Mouse (Mus musculus) stomach, postnatal 0 days (tissue): ENCODE results near the gene Grk1. TPM values are rescaled to one million over a fixed set of nuclear protein-coding genes. Genes with fewer than 3 reads are reported as not detected.

Experiments
- ATAC-seq: fragments of 200-750 bp; cut with Nextera tagmentation; 2 replicates; pipeline ENCODE4 v1.8.0; 2017; ENCODE audit not compliant: low FRiP score, low TSS enrichment
- DNase-seq: peaks from one replicate; pipeline ENCODE4 v3.0.0-alpha.2; 2016; ENCODE audit warnings: low spot score
- H3K27ac ChIP-seq: fragments of 300-500 bp; sonication (generic); replicated peaks from 2 replicates; pipeline ENCODE4 v1.5.1; 2014; ENCODE audit warnings: mild to moderate bottlenecking, control low read depth
- H3K27me3 ChIP-seq: fragments of 300-500 bp; sonication (generic); 2 replicates; pipeline ENCODE4 v1.6.1; 2014; ENCODE audit warnings: low read length; ENCODE audit not compliant: control insufficient read depth, insufficient read depth
- H3K36me3 ChIP-seq: fragments of 300-500 bp; sonication (generic); 2 replicates; pipeline ENCODE4 v1.6.1; 2014; ENCODE audit warnings: low read length, mixed read lengths; ENCODE audit not compliant: control insufficient read depth, insufficient read depth
- H3K4me1 ChIP-seq: fragments of 300-500 bp; sonication (generic); replicated peaks from 2 replicates; pipeline ENCODE4 v1.6.1; 2014; ENCODE audit warnings: antibody characterized with exemption; ENCODE audit not compliant: control insufficient read depth, insufficient read depth
- H3K4me2 ChIP-seq: fragments of 300-500 bp; sonication (generic); replicated peaks from 2 replicates; pipeline ENCODE4 v1.6.1; 2014; ENCODE audit warnings: low read depth, mild to moderate bottlenecking, control low read depth, moderate library complexity
- H3K4me3 ChIP-seq: fragments of 300-500 bp; sonication (generic); 2 replicates; pipeline ENCODE4 v1.5.1; 2014; ENCODE audit warnings: low read depth, low read length, control low read depth
- H3K9ac ChIP-seq: fragments of 300-500 bp; sonication (generic); 2 replicates; pipeline ENCODE4 v1.6.1; 2014; ENCODE audit warnings: mild to moderate bottlenecking, low read length, control low read depth, mixed read lengths
- H3K9me3 ChIP-seq: fragments of 300-500 bp; sonication (generic); 2 replicates; pipeline ENCODE4 v1.6.1; 2016; ENCODE audit warnings: low read length; ENCODE audit not compliant: control insufficient read depth
- CTCF ChIP-seq: IDR thresholded peaks from 2 replicates; pipeline ENCODE4 v1.5.1; 2016; ENCODE audit warnings: antibody characterized with exemption, low read depth, mild to moderate bottlenecking, moderate library complexity
- EP300 ChIP-seq: optimal IDR thresholded peaks from 2 replicates; pipeline ENCODE3; 2016; ENCODE audit warnings: antibody characterized with exemption
- WGBS: fragments of 180-500 bp; shearing (Covaris S2); extraction: QIAGEN DNeasy Blood & Tissue Kit; methylation state at CpG from one replicate; pipeline ENCODE4 v1.1.7; 2014; 5-methylcytosine and 5-hydroxymethylcytosine counted together
- polyA plus RNA-seq: library from polyadenylated mRNA; unstranded; fragments of >200 nt; fragmentation: Nextera tagmentation; extraction: Ambion mirVana; gene quantifications from 2 replicates; pipeline ENCODE4 v1.2.1, GENCODE M21; 2015

The Grk1 gene
- polyA plus RNA-seq, 1 experiment from 2014 or later, result not detected

- ATAC-seq (no peak), DNase-seq (no peak)
- Histone ChIP-seq H3K4me2 (no peak overlapping the region), H3K9ac (no peak overlapping the region), H3K4me3 (no peak overlapping the region), H3K27me3 (no peaks in the 10 kb centered on the region), H3K27ac (no peak overlapping the region), H3K36me3 (no peaks in the 10 kb centered on the region), H3K9me3 (no peaks in the 10 kb centered on the region), H3K4me1 (no peaks in the 10 kb centered on the region)
- WGBS, result 93% methylated on average over 4 of the region's 4 CpGs
- no peak for TF ChIP-seq EP300
- TF ChIP-seq CTCF, result no peak
Observed at GRCm38 (mm10) chr8:13459431-13459830, 54.5 kb downstream of the Grk1 start.

GRCm38 (mm10) chr8:13461085-13461765 is 56.3 kb downstream of the Grk1 start:
- TF ChIP-seq EP300 (no peak), CTCF (no peak)
- H3K36me3 ChIP-seq, result peaks cover 4% of the 10 kb centered on the region; the same call in 1 of the 2 replicates
- no peak overlapping the region for H3K27ac ChIP-seq
- 76% methylated on average over 17 of the region's 17 CpGs for WGBS
- no peaks in the 10 kb centered on the region for H3K4me1 ChIP-seq
- no peaks in the 10 kb centered on the region for H3K9me3 ChIP-seq
- no peak overlapping the region for H3K9ac ChIP-seq
- no peak for ATAC-seq
- no peak for DNase-seq
- H3K27me3 ChIP-seq, result no peaks in the 10 kb centered on the region
- H3K4me2 ChIP-seq, result no peak overlapping the region
- H3K4me3 ChIP-seq, result no peak overlapping the region

GRCm38 (mm10) chr8:13461843-13462242 is 57.0 kb downstream of the Grk1 start:
- no peak overlapping the region for H3K27ac ChIP-seq
- peak; percentile 51 for ATAC-seq
- TF ChIP-seq EP300 (no peak), CTCF (peak; percentile 87)

GRCm38 (mm10) chr8:13462392-13462791 is 57.5 kb downstream of the Grk1 start:
- TF ChIP-seq CTCF, result no peak
- no peak for TF ChIP-seq EP300
- Histone ChIP-seq H3K4me3 (no peak overlapping the region), H3K36me3 (peaks cover 11% of the 10 kb centered on the region), H3K27ac (no peak overlapping the region), H3K9ac (no peak overlapping the region), H3K4me1 (no peaks in the 10 kb centered on the region), H3K9me3 (no peaks in the 10 kb centered on the region), H3K27me3 (no peaks in the 10 kb centered on the region), H3K4me2 (no peak overlapping the region)
- no peak for DNase-seq
- WGBS, result 49% methylated on average over 10 of the region's 10 CpGs
- peak; percentile 16; the same call in 1 of the 2 replicates for ATAC-seq

More at GRCm38 (mm10) chr8:13461843-13462242, 57.0 kb downstream of the Grk1 start:
- Histone ChIP-seq H3K27me3 (no peaks in the 10 kb centered on the region), H3K4me3 (no peak overlapping the region), H3K36me3 (peaks cover 7% of the 10 kb centered on the region; the same call in 1 of the 2 replicates), H3K4me2 (no peak overlapping the region), H3K4me1 (no peaks in the 10 kb centered on the region), H3K9ac (no peak overlapping the region), H3K9me3 (no peaks in the 10 kb centered on the region)
- DNase-seq, result peak; percentile 78
- WGBS, result 35% methylated on average over 4 of the region's 4 CpGs

- no peak for DNase-seq
- WGBS, result 41% methylated on average over 7 of the region's 7 CpGs
Observed at GRCm38 (mm10) chr8:13465324-13465723, 60.4 kb downstream of the Grk1 start.

GRCm38 (mm10) chr8:13466989-13467388 is 62.1 kb downstream of the Grk1 start:
- H3K9ac ChIP-seq, result no peak overlapping the region
- TF ChIP-seq CTCF (peak; percentile 63), EP300 (no peak)
- DNase-seq (no peak), ATAC-seq (no peak)
- no peak overlapping the region for H3K4me3 ChIP-seq
- no peaks in the 10 kb centered on the region for H3K9me3 ChIP-seq
- 62% methylated on average over 5 of the region's 5 CpGs for WGBS
- H3K27me3 ChIP-seq, result no peaks in the 10 kb centered on the region
- peaks cover 34% of the 10 kb centered on the region for H3K36me3 ChIP-seq
- no peak overlapping the region for H3K4me2 ChIP-seq
- no peaks in the 10 kb centered on the region for H3K4me1 ChIP-seq
- no peak overlapping the region for H3K27ac ChIP-seq

More at GRCm38 (mm10) chr8:13465324-13465723, 60.4 kb downstream of the Grk1 start:
- peaks cover 29% of the 10 kb centered on the region for H3K36me3 ChIP-seq
- H3K27me3 ChIP-seq, result no peaks in the 10 kb centered on the region
- H3K4me1 ChIP-seq, result no peaks in the 10 kb centered on the region
- H3K9ac ChIP-seq, result no peak overlapping the region
- H3K27ac ChIP-seq, result no peak overlapping the region
- no peaks in the 10 kb centered on the region for H3K9me3 ChIP-seq
- H3K4me3 ChIP-seq, result no peak overlapping the region
- TF ChIP-seq CTCF, result no peak
- TF ChIP-seq EP300, result no peak
- ATAC-seq, result no peak
- H3K4me2 ChIP-seq, result no peak overlapping the region
